Mouse (Mus musculus) liver, postnatal 0 days (tissue): ENCODE measurements around the gene Lepr. TPM values are rescaled to one million over a fixed set of nuclear protein-coding genes. Genes with fewer than 3 reads are reported as not detected.
A peak's percentile ranks its signal among the peaks of the same experiment; 100 is the strongest.

ENCODE experiments used
- ATAC-seq: fragments of 200-750 bp; cut with Nextera tagmentation; 2 replicates; pipeline ENCODE4 v1.8.0; 2017; ENCODE audit warnings: mild to moderate bottlenecking, moderate library complexity
- DNase-seq: peaks from one replicate; pipeline ENCODE4 v3.0.0-alpha.2; 2016
- H3K27ac ChIP-seq: fragments of 300-500 bp; sonication (generic); 2 replicates; pipeline ENCODE4 v1.5.1; 2014; ENCODE audit warnings: antibody characterized with exemption, moderate library complexity, mild to moderate bottlenecking, low read depth
- H3K27me3 ChIP-seq: fragments of 300-500 bp; sonication (generic); 2 replicates; pipeline ENCODE4 v1.6.1; 2014; ENCODE audit warnings: low read length, control low read depth, mixed read lengths; ENCODE audit not compliant: insufficient read depth
- H3K36me3 ChIP-seq: fragments of 300-500 bp; sonication (generic); replicated peaks from 2 replicates; pipeline ENCODE4 v1.6.1; 2014; ENCODE audit warnings: mild to moderate bottlenecking, control low read depth, low read length, moderate library complexity, mixed read lengths; ENCODE audit not compliant: insufficient read depth
- H3K4me1 ChIP-seq: fragments of 300-500 bp; sonication (generic); 2 replicates; pipeline ENCODE4 v1.6.1; 2014; ENCODE audit warnings: antibody characterized with exemption, mild to moderate bottlenecking, control low read depth; ENCODE audit not compliant: insufficient read depth
- H3K4me2 ChIP-seq: fragments of 300-500 bp; sonication (generic); 2 replicates; pipeline ENCODE4 v1.6.1; 2014; ENCODE audit warnings: low read depth, mild to moderate bottlenecking, low read length, moderate library complexity, mixed read lengths
- H3K4me3 ChIP-seq: fragments of 300-500 bp; sonication (generic); 2 replicates; pipeline ENCODE4 v1.5.1; 2014; ENCODE audit warnings: low read depth, low read length
- H3K9ac ChIP-seq: fragments of 300-500 bp; sonication (generic); replicated peaks from 2 replicates; pipeline ENCODE4 v1.6.1; 2014; ENCODE audit warnings: mild to moderate bottlenecking, moderate library complexity
- H3K9me3 ChIP-seq: fragments of 300-500 bp; sonication (generic); 2 replicates; pipeline ENCODE4 v1.6.1; 2016; ENCODE audit warnings: mild to moderate bottlenecking, control low read depth, low read length, mixed read lengths
- CTCF ChIP-seq: sonication (generic); IDR thresholded peaks from 2 replicates; pipeline ENCODE4 v1.5.1; 2016; ENCODE audit warnings: antibody characterized with exemption, low read depth
- EP300 ChIP-seq: IDR thresholded peaks from 2 replicates; pipeline ENCODE4 v1.6.1; 2016; ENCODE audit warnings: antibody characterized with exemption, low read depth, mild to moderate bottlenecking
- WGBS: fragments of 180-500 bp; shearing (Covaris S2); extraction: QIAGEN DNeasy Blood & Tissue Kit; methylation state at CpG from one replicate; pipeline ENCODE4 v1.1.7; 2014; ENCODE audit not compliant: insufficient replicate concordance; 5-methylcytosine and 5-hydroxymethylcytosine counted together
- polyA plus RNA-seq: library from polyadenylated mRNA; unstranded; fragments of >200 nt; fragmentation: Nextera tagmentation; extraction: Ambion mirVana; gene quantifications from 2 replicates; pipeline ENCODE4 v1.2.1, GENCODE M21; 2015

Lepr gene
- polyA plus RNA-seq, 1 experiment from 2014 or later, result 30.1 TPM

DNA sequence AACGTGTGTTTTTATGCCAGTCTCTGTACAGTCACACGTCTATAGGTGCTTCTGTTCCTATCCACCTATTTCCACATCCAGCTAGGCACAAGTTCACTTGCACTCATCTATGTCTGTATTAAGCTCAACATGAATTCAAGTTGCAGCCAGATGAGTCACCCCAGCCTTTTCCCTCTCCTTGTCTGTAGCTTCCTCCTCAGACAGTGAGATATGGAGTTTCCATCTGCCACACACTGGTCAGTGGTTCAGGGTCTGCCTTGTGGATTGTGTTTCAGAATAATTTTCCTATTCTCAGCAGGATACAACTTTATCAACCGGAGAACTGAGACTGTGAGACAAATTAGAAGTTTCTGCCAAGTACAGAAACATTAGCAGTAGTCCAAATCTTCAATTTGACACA, 20.0 kb upstream of the Lepr start:
- H3K36me3 ChIP-seq, result no peaks in the 10 kb centered on the region
- H3K9ac ChIP-seq, result no peak overlapping the region
- H3K27me3 ChIP-seq, result no peaks in the 10 kb centered on the region
- no peak overlapping the region for H3K27ac ChIP-seq
- ATAC-seq (0 out of 2 replicates have a peak, but pooled peaks have one; percentile 14), DNase-seq (no peak)
- H3K4me1 ChIP-seq, result no peaks in the 10 kb centered on the region
- H3K9me3 ChIP-seq, result no peaks in the 10 kb centered on the region
- no peak overlapping the region for H3K4me2 ChIP-seq
- no peak overlapping the region for H3K4me3 ChIP-seq
- TF ChIP-seq CTCF, result no peak
- TF ChIP-seq EP300, result no peak
- WGBS, result 67% methylated on average over 3 of the region's 3 CpGs

DNA sequence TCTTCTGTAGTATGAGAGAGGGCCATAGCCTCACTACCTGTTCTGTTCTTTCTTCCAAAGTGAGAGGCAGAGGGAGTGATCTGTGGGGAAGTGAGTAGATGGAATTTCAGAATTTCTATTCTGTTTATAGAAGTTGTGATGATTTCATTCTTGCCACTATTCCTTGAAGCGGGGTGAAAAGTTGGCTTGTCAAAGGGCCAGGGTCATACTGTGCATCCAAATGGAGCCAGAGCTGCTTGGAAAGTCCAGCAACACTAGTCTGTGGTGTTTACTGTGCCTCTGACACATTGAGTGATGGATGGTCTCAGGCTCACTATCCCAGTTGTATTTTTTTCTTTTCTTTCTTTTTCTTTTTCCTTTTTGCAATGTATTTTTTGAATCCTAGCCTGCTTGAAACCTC, 17.8 kb upstream of the Lepr start:
- Histone ChIP-seq H3K9ac (no peak overlapping the region), H3K27ac (no peak overlapping the region), H3K9me3 (no peaks in the 10 kb centered on the region), H3K36me3 (no peaks in the 10 kb centered on the region), H3K27me3 (no peaks in the 10 kb centered on the region), H3K4me3 (no peak overlapping the region), H3K4me1 (no peaks in the 10 kb centered on the region), H3K4me2 (no peak overlapping the region)
- WGBS, result 84% methylated on average over 1 of the region's 1 CpGs
- ATAC-seq (no peak), DNase-seq (no peak)
- TF ChIP-seq CTCF, result no peak

DNA sequence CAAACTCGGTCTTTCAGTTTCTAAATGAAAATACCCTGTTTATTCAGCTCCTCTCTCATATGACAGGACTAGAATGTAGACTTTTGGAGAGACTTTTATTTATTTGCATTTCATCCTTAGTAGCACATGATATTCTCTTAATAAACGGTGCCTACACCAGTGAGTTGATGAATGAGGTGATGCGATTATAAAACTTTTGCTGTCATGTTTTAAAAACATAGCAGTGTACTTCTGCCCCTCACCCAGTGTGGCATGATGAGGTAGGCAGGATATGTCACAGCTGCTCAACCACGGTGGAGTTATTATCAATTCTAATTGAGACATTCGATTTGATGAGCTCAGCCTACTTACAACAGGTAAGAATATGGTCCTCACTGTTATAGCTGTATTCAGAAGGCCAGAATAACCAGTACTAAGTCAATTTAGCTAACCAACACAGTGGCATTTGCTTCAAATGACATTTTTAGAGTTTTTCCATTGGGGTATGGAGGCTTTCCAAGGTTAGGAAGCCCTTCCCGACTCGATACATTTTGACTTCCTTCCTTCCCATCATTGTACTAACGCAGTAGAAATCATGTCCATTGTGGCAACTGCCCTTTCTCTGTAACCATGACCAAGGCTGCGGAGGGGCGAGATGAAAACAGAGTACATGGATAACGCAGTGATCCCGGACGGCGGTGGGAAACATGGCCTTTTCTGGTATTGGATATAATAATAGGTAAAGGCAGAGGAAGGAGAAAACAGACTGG, 16.1 kb upstream of the Lepr start:
- H3K4me1 ChIP-seq, result no peaks in the 10 kb centered on the region
- H3K9ac ChIP-seq, result no peak overlapping the region
- no peaks in the 10 kb centered on the region for H3K36me3 ChIP-seq
- TF ChIP-seq EP300 (no peak), CTCF (no peak)
- no peak overlapping the region for H3K4me3 ChIP-seq
- H3K9me3 ChIP-seq, result no peaks in the 10 kb centered on the region
- no peak overlapping the region for H3K4me2 ChIP-seq
- no peak overlapping the region for H3K27ac ChIP-seq
- no peak for DNase-seq
- H3K27me3 ChIP-seq, result no peaks in the 10 kb centered on the region
- ATAC-seq, result no peak
- 72% methylated on average over 14 of the region's 14 CpGs for WGBS

DNA sequence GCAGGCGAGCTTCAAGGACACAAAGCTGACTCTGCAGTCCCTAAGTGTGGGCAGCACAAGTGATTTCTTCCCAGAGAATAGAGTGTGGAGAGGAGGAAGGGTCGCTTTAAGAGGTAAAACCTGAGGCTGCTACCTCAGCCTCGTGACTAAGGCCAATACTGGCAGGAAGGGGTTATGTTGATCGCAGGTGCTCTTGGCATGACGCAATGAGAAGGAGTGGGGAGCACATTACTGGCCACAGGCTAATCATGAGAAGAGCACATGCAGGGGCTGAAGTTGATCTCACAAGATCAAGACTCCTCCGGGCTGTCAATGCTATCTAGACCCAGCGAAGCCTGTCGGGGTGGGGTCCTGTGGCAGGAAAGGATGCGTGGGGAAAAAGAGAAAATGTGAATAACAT, 11.9 kb upstream of the Lepr start:
- Histone ChIP-seq H3K36me3 (no peaks in the 10 kb centered on the region), H3K4me2 (no peak overlapping the region), H3K27ac (no peak overlapping the region), H3K4me3 (no peak overlapping the region), H3K9me3 (no peaks in the 10 kb centered on the region), H3K27me3 (no peaks in the 10 kb centered on the region), H3K4me1 (peaks cover 3% of the 10 kb centered on the region; the same call in 1 of the 2 replicates), H3K9ac (no peak overlapping the region)
- peak; percentile 20 for DNase-seq
- TF ChIP-seq EP300, result no peak
- TF ChIP-seq CTCF, result no peak
- peak; percentile 64; the same call in 1 of the 2 replicates for ATAC-seq
- 72% methylated on average over 9 of the region's 9 CpGs for WGBS

DNA sequence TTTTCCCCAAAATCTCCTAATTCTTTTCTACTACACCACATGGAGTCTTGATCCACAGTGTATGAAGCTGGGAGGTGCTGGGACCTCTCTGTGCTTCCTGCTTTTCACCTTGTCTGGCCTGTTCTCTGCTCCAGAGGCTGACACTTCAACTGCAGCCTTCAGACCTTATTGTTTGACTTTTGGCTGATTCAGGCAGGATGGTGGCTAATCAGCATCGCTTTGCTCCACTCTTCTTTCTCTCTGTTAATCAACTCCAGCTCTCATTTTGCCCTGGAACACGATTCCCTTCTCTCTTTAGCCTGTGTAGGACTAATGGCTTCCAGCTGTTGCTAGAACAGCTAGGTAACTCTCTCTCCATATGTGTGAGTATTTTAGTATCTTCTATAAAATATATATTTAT, 10.0 kb upstream of the Lepr start:
- DNase-seq (no peak), ATAC-seq (no peak)
- TF ChIP-seq EP300, result no peak
- TF ChIP-seq CTCF, result no peak
- Histone ChIP-seq H3K9me3 (no peaks in the 10 kb centered on the region), H3K4me1 (peaks cover 8% of the 10 kb centered on the region), H3K4me3 (no peak overlapping the region), H3K36me3 (no peaks in the 10 kb centered on the region), H3K9ac (no peak overlapping the region), H3K27ac (no peak overlapping the region), H3K27me3 (no peaks in the 10 kb centered on the region), H3K4me2 (no peak overlapping the region)
- WGBS, result 63% methylated on average over 2 of the region's 2 CpGs

DNA sequence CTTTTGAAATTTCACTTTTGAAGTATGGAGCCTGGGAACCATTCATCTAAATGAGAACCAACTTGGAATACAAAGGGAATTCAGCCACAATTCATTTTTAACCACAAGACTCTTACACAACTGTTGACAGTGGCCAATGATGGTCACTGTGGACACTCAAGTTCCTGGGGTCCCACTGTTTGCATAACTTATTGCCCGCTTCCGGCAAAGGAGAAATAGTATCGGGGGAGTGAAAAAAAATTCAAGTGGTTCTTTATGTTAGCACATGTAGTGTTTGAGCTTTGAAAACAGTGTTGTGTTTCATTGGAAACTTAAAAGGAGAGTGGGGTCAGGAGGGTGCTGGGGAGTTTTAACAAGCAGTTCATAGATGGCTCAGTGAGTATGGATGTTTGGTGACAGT, 9.3 kb upstream of the Lepr start:
- peaks cover 8% of the 10 kb centered on the region for H3K4me1 ChIP-seq
- ATAC-seq, result no peak
- 70% methylated on average over 3 of the region's 3 CpGs for WGBS

More for the DNA sequence above, 9.3 kb upstream of the Lepr start:
- H3K4me2 ChIP-seq, result no peak overlapping the region
- no peak for DNase-seq
- no peak overlapping the region for H3K4me3 ChIP-seq
- H3K9ac ChIP-seq, result no peak overlapping the region
- no peak overlapping the region for H3K27ac ChIP-seq
- H3K36me3 ChIP-seq, result no peaks in the 10 kb centered on the region
- no peaks in the 10 kb centered on the region for H3K9me3 ChIP-seq
- H3K27me3 ChIP-seq, result no peaks in the 10 kb centered on the region
- TF ChIP-seq EP300, result no peak
- TF ChIP-seq CTCF, result no peak
